Mouse (Mus musculus): Measurements from ENCODE around the gene Igfals.
A peak's percentile ranks its signal among the peaks of the same experiment; 100 is the strongest.

DNA sequence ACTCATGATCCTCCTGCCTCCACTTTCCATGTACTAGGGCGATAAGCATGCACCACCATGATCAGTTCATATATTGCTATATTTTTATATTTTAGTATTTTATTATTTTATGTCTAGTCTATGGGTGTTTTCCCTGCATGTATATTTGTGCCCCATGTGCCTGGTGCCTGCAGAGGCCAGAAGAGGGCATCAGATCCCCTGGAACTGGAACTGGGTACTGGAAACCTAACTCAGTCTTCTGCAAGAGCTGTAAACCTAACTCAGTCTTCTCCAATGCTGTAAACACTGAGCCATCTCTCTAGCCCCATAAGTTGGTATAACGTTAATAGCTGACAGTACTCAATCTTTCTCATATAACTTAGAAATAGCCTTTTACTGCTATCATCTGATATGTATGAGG lies 23.2 kb upstream of the Igfals start:
- TF ChIP-seq CTCF (conservative IDR thresholded peaks at IDR 0.05; ENCODE audit: insufficient read depth, insufficient read length, low read depth, low read length): peak; percentile 64
- no peak for TF ChIP-seq POLR2A (IDR thresholded peaks at IDR 0.05; ENCODE audit: low read depth, low read length)
